8 mouse cellular contexts compared by ENCODE assay signal in genomic region chr19:4000119-4000900, GRCm38 (mm10). TPM values are rescaled to one million over a fixed set of nuclear protein-coding genes. Genes with fewer than 3 reads are reported as not detected.
DNase-seq lines count a peak whose midpoint lies in the region; ATAC-seq lines count a peak whose summit lies in the region.

Nudt8 (plus strand) TSS chr19:4000580.
Gm49405 (plus strand) TSS chr19:4000626.

- H3K9ac ChIP-seq in lung, embryonic 16.5 days (ENCODE audit: low read length) = peak within 1 kb of the TSS; percentile 82

- H3K4me1 ChIP-seq in lung, embryonic 16.5 days (replicated peaks; ENCODE audit: control insufficient read depth, insufficient read depth, low read length) = peaks cover 17% of the 10 kb centered on the region

- peak within 1 kb of the TSS; percentile 78 for H3K4me3 ChIP-seq in lung, embryonic 16.5 days (ENCODE audit: low read length)

- ATAC-seq in hematopoietic stem cell, adult 5-6 weeks (replicated peaks in 1 of 2; ENCODE audit: insufficient read depth in 1 of 2, low FRiP score in 2 of 2, low TSS enrichment in 1 of 2, low read depth in 1 of 2, poor library complexity in 2 of 2, severe bottlenecking in 2 of 2) = peak; percentile 85 to 91
- peak; percentile 94 for ATAC-seq in lung, embryonic 16.5 days (ENCODE audit: low read depth)

- DNase-seq in MEL-GATA-1-ER (ENCODE audit: extremely low read depth, low read depth) = peak; percentile 97
- peak; percentile 98 for DNase-seq in cerebellum, adult 8-10 months
- peak; percentile 98 for DNase-seq in forelimb bud, embryonic 11.5 days (ENCODE audit: low read depth, low spot score)
- DNase-seq in layer of hippocampus, adult 9-10 months (ENCODE audit: low spot score) = peak; percentile 98
- DNase-seq in ovary, postnatal 10 days (ENCODE audit: low spot score) = peak; percentile 93
- DNase-seq in thymus, postnatal 10 days (ENCODE audit: low spot score in 2 of 2) = peak; percentile 92 to 96

- WGBS in lung, embryonic 16.5 days = under 1% methylated on average over 64 of the region's 64 CpGs

- peak within 1 kb of the TSS; percentile 98 for H3K27ac ChIP-seq in lung, embryonic 16.5 days (ENCODE audit: low read length)

- no peaks in the 10 kb centered on the region for H3K27me3 ChIP-seq in lung, embryonic 16.5 days (ENCODE audit: control insufficient read depth, insufficient read depth, low read depth, low read length)

- H3K4me2 ChIP-seq in lung, embryonic 16.5 days (ENCODE audit: low read depth, low read length) = peak within 1 kb of the TSS; percentile 84

- H3K36me3 ChIP-seq in lung, embryonic 16.5 days (ENCODE audit: control insufficient read depth, insufficient read depth, low read length) = no peaks in the 10 kb centered on the region

- no peaks in the 10 kb centered on the region for H3K9me3 ChIP-seq in lung, embryonic 16.5 days (ENCODE audit: control insufficient read depth, low read length)

RNA-seq across cellular contexts. Expression of gene Nudt8, which starts in this region (rescaled TPM):
- total RNA-seq in hematopoietic stem cell, adult 5-6 weeks (2017) = 4.5 and 13.5 TPM in 2 replicates
- 21.8 and 22.0 TPM in 2 replicates for polyA plus RNA-seq in lung, embryonic 16.5 days (2015; fragmentation: Nextera tagmentation; extraction: Ambion mirVana)

RNA-seq across cellular contexts. Expression of gene Gm49405, which starts in this region (rescaled TPM):
- total RNA-seq in hematopoietic stem cell, adult 5-6 weeks (2017) = 1.8 and 2.3 TPM in 2 replicates
- 2.4 and 2.5 TPM in 2 replicates for polyA plus RNA-seq in lung, embryonic 16.5 days (2015; fragmentation: Nextera tagmentation; extraction: Ambion mirVana)

Comparison
In these comparisons a context has a peak if more than half of its experiments do, and no peak if none do; other contexts are left out.
1. Peak in every context shown above with its lines: DNase-seq, ATAC-seq, H3K4me3 ChIP-seq and H3K27ac ChIP-seq.